Mouse (Mus musculus) ES-E14 (cell line): ENCODE data around the gene Grin1. TPM values are rescaled to one million over a fixed set of nuclear protein-coding genes. Genes with fewer than 3 reads are reported as not detected.
A peak's percentile ranks its signal among the peaks of the same experiment; 100 is the strongest.

Experiments used
- DNase-seq: peaks from one replicate; pipeline ENCODE4 v3.0.0-alpha.2; 2013; ENCODE audit warnings: low read depth, low spot score
- H3K27ac ChIP-seq: 2 replicates; pipeline ENCODE4 v1.5.1; 2012; ENCODE audit warnings: low read depth, mild to moderate bottlenecking, low read length, moderate library complexity, mixed read lengths; ENCODE audit not compliant: poor library complexity, insufficient read depth, severe bottlenecking
- H3K36me3 ChIP-seq: 2 replicates; pipeline ENCODE4 v1.6.1; 2012; ENCODE audit warnings: mild to moderate bottlenecking, low read length, moderate library complexity, mixed read lengths; ENCODE audit not compliant: control insufficient read depth, poor library complexity, insufficient read depth, severe bottlenecking
- H3K4me1 ChIP-seq, 2 experiments: fragments of 150-350 bp in 1 of 2; sonication (generic) in 1 of 2; 2 replicates each; pipeline ENCODE4 v1.6.1; 2012; ENCODE audit warnings: low read length in 2 of 2, mild to moderate bottlenecking in 1 of 2, mixed read lengths in 1 of 2; ENCODE audit not compliant: control insufficient read depth in 2 of 2, insufficient read depth in 2 of 2, poor library complexity in 1 of 2
- H3K4me3 ChIP-seq, 2 experiments: fragments of 150-350 bp in 1 of 2; sonication (generic) in 1 of 2; 2 replicates each; pipeline ENCODE4 v1.5.1; 2012; ENCODE audit warnings: low read length in 2 of 2, low read depth in 1 of 2, mild to moderate bottlenecking in 1 of 2, mixed read lengths in 1 of 2; ENCODE audit not compliant: insufficient read depth in 1 of 2, poor library complexity in 1 of 2, severe bottlenecking in 1 of 2
- H3K9ac ChIP-seq: 2 replicates; pipeline ENCODE4 v1.6.1; 2012; ENCODE audit warnings: low read depth, mild to moderate bottlenecking, low read length, mixed read lengths; ENCODE audit not compliant: poor library complexity, insufficient read depth, severe bottlenecking
- H3K9me3 ChIP-seq: fragments of 150-350 bp; sonication (generic); 2 replicates; pipeline ENCODE4 v1.6.1; 2012; ENCODE audit warnings: low read depth, mild to moderate bottlenecking, low read length; ENCODE audit not compliant: control insufficient read depth, insufficient read depth
- CHD2 ChIP-seq: IDR thresholded peaks from 2 replicates; pipeline ENCODE4 v1.6.1; 2014; ENCODE audit warnings: mild to moderate bottlenecking, low read depth, low read length, inconsistent platforms
- HCFC1 ChIP-seq: IDR thresholded peaks from 2 replicates; pipeline ENCODE4 v1.6.1; 2012; ENCODE audit warnings: low read length, inconsistent platforms, borderline replicate concordance; ENCODE audit not compliant: insufficient read depth
- MAFK ChIP-seq: IDR thresholded peaks from 2 replicates; pipeline ENCODE4 v1.6.1; 2014; ENCODE audit warnings: mild to moderate bottlenecking, low read depth, low read length, inconsistent platforms; ENCODE audit not compliant: insufficient read depth
- ZC3H11A ChIP-seq: IDR thresholded peaks from 2 replicates; pipeline ENCODE4 v1.6.1; 2012; ENCODE audit warnings: low read depth, mild to moderate bottlenecking, inconsistent platforms, low read length, borderline replicate concordance
- ZNF384 ChIP-seq: IDR thresholded peaks from 2 replicates; pipeline ENCODE4 v1.6.1; 2012; ENCODE audit warnings: low read depth, low read length, inconsistent platforms
- in situ Hi-C, 2 experiments: fragments of 600-800 bp; cut with MboI; formaldehyde crosslinking; loops; one replicate each; pipeline ENCODE4 v1.15.1; 2025; ENCODE audit warnings: low sequenced_read_pairs in 2 of 2, inconsistent platforms in 1 of 2; ENCODE audit not compliant: unreplicated experiment in 2 of 2
- total RNA-seq: library from RNA; depleted of rRNA; stranded (reverse); fragments of 300-350 nt; gene quantifications from 2 replicates; pipeline ENCODE4 v1.2.3, GENCODE M21; 2012

Grin1 gene
- total RNA-seq, 1 experiment: 2.5 TPM

GRCm38 (mm10) chr2:25273010-25273409, 46.0 kb downstream of the Grin1 start:
- H3K27ac ChIP-seq: no peak overlapping the region
- in situ Hi-C loops: no loop called here
- DNase-seq: no peak
- H3K36me3 ChIP-seq: peaks cover 40% of the 10 kb centered on the region
- H3K4me1 ChIP-seq: peaks cover 0 to 2% of the 10 kb centered on the region in 2 experiments; a peak in 2 of 4 replicates
- H3K4me3 ChIP-seq: peak overlapping the region; percentile 75 to 89
- H3K9ac ChIP-seq: peak overlapping the region; percentile 83
- TF ChIP-seq ZNF384 (no peak), CHD2 (no peak), ZC3H11A (no peak), HCFC1 (no peak), MAFK (no peak)
- no peaks in the 10 kb centered on the region for H3K9me3 ChIP-seq

- no peak for DNase-seq
- H3K9me3 ChIP-seq: no peaks in the 10 kb centered on the region
- in situ Hi-C loops: no loop called here
- H3K9ac ChIP-seq: peak overlapping the region; percentile 83
- H3K27ac ChIP-seq: no peak overlapping the region
- H3K4me3 ChIP-seq: peak overlapping the region; percentile 75 to 89
- no peak for TF ChIP-seq ZNF384
- TF ChIP-seq HCFC1: no peak
- TF ChIP-seq CHD2: no peak
- no peak for TF ChIP-seq MAFK
- TF ChIP-seq ZC3H11A: no peak
- H3K36me3 ChIP-seq: peaks cover 35% of the 10 kb centered on the region
- H3K4me1 ChIP-seq: peaks cover 0 to 2% of the 10 kb centered on the region in 2 experiments; a peak in 2 of 4 replicates
Observed at GRCm38 (mm10) chr2:25272515-25272914, 46.5 kb downstream of the Grin1 start.

GRCm38 (mm10) chr2:25271827-25272511, 47.0 kb downstream of the Grin1 start, which contains the start of the genes Ssna1 and Anapc2:
Gene Ssna1, minus strand, starts transcription at chr2:25272438.
Gene Anapc2, plus strand, starts transcription at chr2:25272478.
- Histone ChIP-seq H3K27ac (0 out of 2 replicates have a peak within 1 kb of the TSS, but pooled peaks have one; percentile 17), H3K4me3 (peak within 1 kb of the TSS; percentile 75 to 89), H3K4me1 (peaks cover 0 to 5% of the 10 kb centered on the region in 2 experiments; a peak in 2 of 4 replicates), H3K9me3 (no peaks in the 10 kb centered on the region), H3K9ac (peak within 1 kb of the TSS; percentile 91), H3K36me3 (peaks cover 32% of the 10 kb centered on the region)
- peak; percentile 78; the same call in 1 of the 2 replicates for TF ChIP-seq HCFC1
- no peak for TF ChIP-seq MAFK
- TF ChIP-seq ZNF384: no peak
- no peak for TF ChIP-seq CHD2
- TF ChIP-seq ZC3H11A: no peak
- in situ Hi-C loops: no loop called here
- DNase-seq: peak; percentile 96

GRCm38 (mm10) chr2:25267746-25268309, 51.2 kb downstream of the Grin1 start:
- Histone ChIP-seq H3K27ac (no peak overlapping the region), H3K4me1 (peaks cover 0 to 14% of the 10 kb centered on the region in 2 experiments; a peak in 2 of 4 replicates), H3K36me3 (peaks cover 15% of the 10 kb centered on the region), H3K9ac (no peak overlapping the region), H3K9me3 (no peaks in the 10 kb centered on the region), H3K4me3 (no peak overlapping the region)
- DNase-seq: no peak
- in situ Hi-C loops: no loop called here
- TF ChIP-seq ZNF384: no peak
- no peak for TF ChIP-seq HCFC1
- no peak for TF ChIP-seq MAFK
- no peak for TF ChIP-seq ZC3H11A
- no peak for TF ChIP-seq CHD2
